Mouse (Mus musculus): ENCODE results near the gene Slc25a40.

GRCm38 (mm10) chr5:8421424-8421823 lies 1.2 kb upstream of the Slc25a40 start:
- TF ChIP-seq EP300 (IDR thresholded peaks at IDR 0.05; ENCODE audit: insufficient read depth, low read depth, low read length) (no peak), CTCF (IDR thresholded peaks at IDR 0.05) (no peak), POLR2A (IDR thresholded peaks at IDR 0.05; ENCODE audit: insufficient read depth, low read depth, low read length) (no peak)
